Mouse (Mus musculus): ENCODE results near the gene Slc17a9.

GRCm38 (mm10) chr2:180776793-180777192, 51.7 kb downstream of the Slc17a9 start, which contains the start of gene Bhlhe23:
- TF ChIP-seq POLR2A (IDR thresholded peaks at IDR 0.05; ENCODE audit: control insufficient read depth, low read depth, low read length) (no peak), CTCF (IDR thresholded peaks at IDR 0.05; ENCODE audit: control insufficient read depth, insufficient read depth, insufficient replicate concordance, low read depth, low read length) (no peak)
